Mouse (Mus musculus): ENCODE data around the gene Asap3. TPM values are rescaled to one million over a fixed set of nuclear protein-coding genes. Genes with fewer than 3 reads are reported as not detected.

Asap3 gene
- total RNA-seq, 4 experiments from 2014 or later: 2.5 to 4.9 (median 3.6) TPM

Other genes with a start within 250 kb of the Asap3 start
- 10 to 100 TPM; 12.5 to 23.3 (median 22.5) TPM for gene Gale, start 242.6 kb upstream of the Asap3 start, total RNA-seq (2022)
- gene Lypla2, start 233.7 kb upstream of the Asap3 start, total RNA-seq (2022): 10 to 100 TPM; 79.7 to 84.5 (median 81.6) TPM
- gene Pithd1, start 219.1 kb upstream of the Asap3 start, total RNA-seq (2022): 10 to 100 TPM; 31.8 to 51.8 (median 40.4) TPM
- 10 to 100 TPM; 38.6 to 44.8 (median 43.9) TPM for gene Eloa, start 184.6 kb upstream of the Asap3 start, total RNA-seq (2022)
- gene Rpl11, start 152.9 kb upstream of the Asap3 start, total RNA-seq (2022): 100 to 1,000 TPM; 326 to 545 (median 424) TPM
- gene Id3, start 62.9 kb upstream of the Asap3 start, total RNA-seq (2022): 10 to 100 TPM; 58.3 to 76.8 (median 73.8) TPM
- gene E2f2, start 34.0 kb upstream of the Asap3 start, total RNA-seq (2022): 1 to 10 TPM; 2.6 to 3.6 (median 2.7) TPM
- 1 to 10 TPM; 1.7 to 2.2 (median 1.9) TPM for gene Tcea3, start 41.4 kb downstream of the Asap3 start, total RNA-seq (2022)
- gene Zfp46, start 78.3 kb downstream of the Asap3 start, total RNA-seq (2022): 10 to 100 TPM; 16.2 to 20.8 (median 18.1) TPM
- gene Hnrnpr, start 104.6 kb downstream of the Asap3 start, total RNA-seq (2022): 10 to 100 TPM; 71.9 to 94.0 (median 83.8) TPM
- under 1 TPM in 1 of 4 experiments, not detected in 3; 0.19 TPM for gene Htr1d, start 217.2 kb downstream of the Asap3 start, total RNA-seq (2022)